Mouse (Mus musculus): ENCODE data around the gene Qrfp. TPM values are rescaled to one million over a fixed set of nuclear protein-coding genes. Genes with fewer than 3 reads are reported as not detected.

Qrfp gene
- polyA plus RNA-seq, 1 experiment, result 1.5 TPM

DNA sequence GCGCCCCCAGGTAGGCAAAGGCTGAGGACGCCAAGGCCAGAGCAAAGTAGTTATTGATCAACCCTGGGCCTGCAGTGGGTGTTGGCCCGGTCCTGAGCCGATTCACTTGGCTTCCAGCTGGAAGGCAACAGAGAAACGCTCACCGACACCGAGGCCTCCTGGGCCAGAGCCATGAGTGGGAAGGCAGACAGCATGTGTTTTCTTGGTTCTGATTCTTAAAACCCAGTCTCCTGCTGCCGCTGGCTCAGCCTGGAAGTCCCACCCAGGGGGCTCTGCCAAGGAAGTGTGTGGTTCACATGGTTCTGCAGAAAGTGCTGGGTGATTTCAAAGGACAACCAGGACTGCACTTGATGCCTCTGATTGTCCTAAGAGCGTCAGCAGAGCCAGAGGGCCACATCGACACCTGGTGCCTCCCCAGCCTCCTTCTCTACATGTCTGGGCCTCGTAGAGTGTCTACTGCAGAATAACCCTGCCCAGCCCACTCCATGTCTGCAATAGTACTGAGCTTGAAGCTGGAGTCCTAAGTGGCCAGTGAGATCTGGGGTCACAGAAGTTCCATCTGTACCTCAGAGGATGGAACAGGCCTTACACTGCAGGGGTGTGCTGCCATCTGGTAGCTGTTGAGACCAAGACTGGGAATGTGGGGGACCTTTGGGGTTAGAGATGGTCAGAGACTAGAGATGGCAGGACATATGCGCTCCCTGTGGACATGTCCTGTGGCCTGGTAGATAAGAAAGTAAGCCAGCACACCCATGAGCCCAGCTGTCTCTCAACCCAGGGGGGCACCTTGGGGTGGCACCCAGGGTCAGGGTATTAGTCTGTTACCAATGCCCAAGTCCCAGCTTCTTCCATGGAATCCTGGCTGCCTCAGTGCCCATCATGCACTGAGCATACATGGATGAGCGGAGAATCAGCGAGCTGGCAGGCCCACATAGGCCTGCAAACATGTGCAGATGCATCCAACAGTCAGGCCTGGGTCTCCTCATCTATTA lies 16.0 kb upstream of the Qrfp start:
- H3K4me2 ChIP-seq (ENCODE audit: low read depth), result no peak overlapping the region
- H3K27me3 ChIP-seq (ENCODE audit: control insufficient read depth, insufficient read depth, insufficient read length), result peaks cover 18% of the 10 kb centered on the region
- no peak overlapping the region for H3ac ChIP-seq (ENCODE audit: control insufficient read depth, insufficient read length)
- no peaks in the 10 kb centered on the region for H3K36me3 ChIP-seq (ENCODE audit: control insufficient read depth, insufficient read depth)
- no peaks in the 10 kb centered on the region for H3K79me2 ChIP-seq (ENCODE audit: control insufficient read depth, insufficient read depth)
- TF ChIP-seq MYOD1 (IDR thresholded peaks at IDR 0.05; ENCODE audit: control insufficient read depth in 1 of 3, insufficient read length in 2 of 3, low read depth in 2 of 3) (no peak), SRF (IDR thresholded peaks at IDR 0.05; ENCODE audit: control insufficient read depth, insufficient read length, low read depth) (no peak), POLR2AphosphoS2 (IDR thresholded peaks at IDR 0.05; ENCODE audit: insufficient read length, low read depth) (no peak)
- H3K4me3 ChIP-seq, result no peak overlapping the region

DNA sequence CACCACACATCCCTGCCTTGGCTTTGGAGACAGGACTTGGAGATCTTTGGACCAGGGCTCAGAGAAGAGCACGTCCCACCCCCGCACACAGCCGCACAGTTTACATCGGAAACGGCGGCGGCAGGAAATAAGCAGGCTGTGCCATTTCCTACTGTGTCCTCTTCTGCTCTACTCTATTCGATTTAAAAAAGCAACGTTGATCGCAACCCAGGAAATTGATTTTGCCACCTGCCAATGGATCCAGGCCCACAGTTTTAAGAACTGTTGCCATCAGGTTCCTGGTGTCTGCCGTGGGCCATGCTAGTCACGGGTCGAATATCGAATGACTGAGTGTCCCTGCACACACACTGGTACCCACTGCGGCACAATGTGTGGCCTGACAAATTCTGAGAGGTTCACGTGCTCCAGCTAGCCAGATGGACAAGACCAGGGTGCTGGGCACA lies 15.1 kb upstream of the Qrfp start:
- Histone ChIP-seq H3K36me3 (ENCODE audit: control insufficient read depth, insufficient read depth) (no peaks in the 10 kb centered on the region), H3K4me3 (no peak overlapping the region), H3ac (ENCODE audit: control insufficient read depth, insufficient read length) (no peak overlapping the region), H3K79me2 (ENCODE audit: control insufficient read depth, insufficient read depth) (no peaks in the 10 kb centered on the region), H3K27me3 (ENCODE audit: control insufficient read depth, insufficient read depth, insufficient read length) (peaks cover 12% of the 10 kb centered on the region), H3K4me2 (ENCODE audit: low read depth) (no peak overlapping the region)
- TF ChIP-seq USF1 (IDR thresholded peaks at IDR 0.05; ENCODE audit: low read depth), result no peak
- TF ChIP-seq SRF (IDR thresholded peaks at IDR 0.05; ENCODE audit: control insufficient read depth, insufficient read length, low read depth), result no peak
- TF ChIP-seq REST (IDR thresholded peaks at IDR 0.05; ENCODE audit: insufficient read depth, insufficient read length), result no peak
- TF ChIP-seq E2F4 (IDR thresholded peaks at IDR 0.05; ENCODE audit: insufficient read depth), result no peak
- TF ChIP-seq MYOG (IDR thresholded peaks at IDR 0.05; ENCODE audit: control insufficient read depth in 1 of 3, insufficient read depth in 1 of 3, insufficient read length in 2 of 3, low read depth in 2 of 3), result no peak
- no peak for TF ChIP-seq MYOD1 (IDR thresholded peaks at IDR 0.05; ENCODE audit: control insufficient read depth in 1 of 3, insufficient read length in 2 of 3, low read depth in 2 of 3)
- TF ChIP-seq MAX (IDR thresholded peaks at IDR 0.05; ENCODE audit: low read depth), result no peak
- TF ChIP-seq TCF12 (IDR thresholded peaks at IDR 0.05; ENCODE audit: insufficient read depth, poor library complexity, severe bottlenecking), result no peak
- TF ChIP-seq CEBPB (IDR thresholded peaks at IDR 0.05; ENCODE audit: insufficient read depth, poor library complexity, severe bottlenecking), result no peak
- TF ChIP-seq POLR2AphosphoS2 (IDR thresholded peaks at IDR 0.05; ENCODE audit: insufficient read length, low read depth), result no peak
- TF ChIP-seq TCF3 (IDR thresholded peaks at IDR 0.05; ENCODE audit: insufficient read length, low read depth), result no peak
- TF ChIP-seq POLR2A (IDR thresholded peaks at IDR 0.05; ENCODE audit: insufficient read length, low read depth), result no peak

DNA sequence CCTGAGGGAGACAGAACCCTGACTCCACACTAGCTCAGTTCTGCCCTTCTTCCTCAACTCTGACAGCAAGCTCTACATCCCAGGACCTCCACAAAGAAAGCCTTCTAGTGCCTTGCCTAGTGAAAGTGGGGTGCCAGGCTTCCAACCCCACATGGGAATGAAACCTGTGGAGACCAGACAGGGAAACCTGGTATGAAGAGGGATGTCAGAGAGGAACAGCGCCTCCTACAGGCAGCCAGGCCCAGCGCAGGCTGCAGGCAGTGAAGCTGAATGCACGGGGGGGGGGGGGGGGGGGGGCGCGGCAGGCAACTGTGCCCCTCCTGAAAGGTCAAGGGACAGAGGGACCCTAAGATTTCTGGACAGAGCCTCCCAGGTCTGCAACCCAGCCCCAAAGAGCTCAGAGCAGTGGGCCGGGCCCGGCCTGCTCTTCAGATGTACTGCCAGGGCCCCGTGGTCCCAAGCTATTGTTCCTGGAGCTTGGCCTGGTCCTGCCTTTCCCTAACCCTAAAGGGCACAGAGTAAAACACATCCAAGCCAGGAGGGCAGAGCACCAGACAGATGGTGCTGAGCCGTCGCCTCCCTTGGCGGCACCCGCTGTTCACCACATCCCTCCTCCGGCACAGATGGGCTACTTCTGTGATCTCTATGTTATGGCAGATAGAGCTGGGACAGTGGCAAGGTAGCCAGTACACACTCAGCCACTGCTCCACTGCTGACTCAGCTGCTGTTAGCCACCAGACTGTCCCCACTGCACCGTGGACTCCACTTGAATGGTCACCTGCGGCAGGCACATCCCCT lies 13.8 kb upstream of the Qrfp start:
- no peak overlapping the region for H3ac ChIP-seq (ENCODE audit: control insufficient read depth, insufficient read length)
- no peaks in the 10 kb centered on the region for H3K36me3 ChIP-seq (ENCODE audit: control insufficient read depth, insufficient read depth)
- no peak for TF ChIP-seq POLR2A (IDR thresholded peaks at IDR 0.05; ENCODE audit: insufficient read length, low read depth)
- no peak for TF ChIP-seq SRF (IDR thresholded peaks at IDR 0.05; ENCODE audit: control insufficient read depth, insufficient read length, low read depth)
- TF ChIP-seq CEBPB (IDR thresholded peaks at IDR 0.05; ENCODE audit: insufficient read depth, poor library complexity, severe bottlenecking), result no peak
- no peak for TF ChIP-seq TCF12 (IDR thresholded peaks at IDR 0.05; ENCODE audit: insufficient read depth, poor library complexity, severe bottlenecking)
- no peak for TF ChIP-seq USF1 (IDR thresholded peaks at IDR 0.05; ENCODE audit: low read depth)
- TF ChIP-seq MYOG (IDR thresholded peaks at IDR 0.05; ENCODE audit: control insufficient read depth in 1 of 3, insufficient read depth in 1 of 3, insufficient read length in 2 of 3, low read depth in 2 of 3), result no peak
- TF ChIP-seq MYOD1 (IDR thresholded peaks at IDR 0.05; ENCODE audit: control insufficient read depth in 1 of 3, insufficient read length in 2 of 3, low read depth in 2 of 3), result no peak
- TF ChIP-seq MAX (IDR thresholded peaks at IDR 0.05; ENCODE audit: low read depth), result no peak
- no peak for TF ChIP-seq POLR2AphosphoS2 (IDR thresholded peaks at IDR 0.05; ENCODE audit: insufficient read length, low read depth)
- TF ChIP-seq TCF3 (IDR thresholded peaks at IDR 0.05; ENCODE audit: insufficient read length, low read depth), result no peak
- no peak for TF ChIP-seq E2F4 (IDR thresholded peaks at IDR 0.05; ENCODE audit: insufficient read depth)
- no peaks in the 10 kb centered on the region for H3K79me2 ChIP-seq (ENCODE audit: control insufficient read depth, insufficient read depth)
- H3K4me2 ChIP-seq (ENCODE audit: low read depth), result no peak overlapping the region
- H3K27me3 ChIP-seq (ENCODE audit: control insufficient read depth, insufficient read depth, insufficient read length), result no peaks in the 10 kb centered on the region
- no peak overlapping the region for H3K4me3 ChIP-seq

DNA sequence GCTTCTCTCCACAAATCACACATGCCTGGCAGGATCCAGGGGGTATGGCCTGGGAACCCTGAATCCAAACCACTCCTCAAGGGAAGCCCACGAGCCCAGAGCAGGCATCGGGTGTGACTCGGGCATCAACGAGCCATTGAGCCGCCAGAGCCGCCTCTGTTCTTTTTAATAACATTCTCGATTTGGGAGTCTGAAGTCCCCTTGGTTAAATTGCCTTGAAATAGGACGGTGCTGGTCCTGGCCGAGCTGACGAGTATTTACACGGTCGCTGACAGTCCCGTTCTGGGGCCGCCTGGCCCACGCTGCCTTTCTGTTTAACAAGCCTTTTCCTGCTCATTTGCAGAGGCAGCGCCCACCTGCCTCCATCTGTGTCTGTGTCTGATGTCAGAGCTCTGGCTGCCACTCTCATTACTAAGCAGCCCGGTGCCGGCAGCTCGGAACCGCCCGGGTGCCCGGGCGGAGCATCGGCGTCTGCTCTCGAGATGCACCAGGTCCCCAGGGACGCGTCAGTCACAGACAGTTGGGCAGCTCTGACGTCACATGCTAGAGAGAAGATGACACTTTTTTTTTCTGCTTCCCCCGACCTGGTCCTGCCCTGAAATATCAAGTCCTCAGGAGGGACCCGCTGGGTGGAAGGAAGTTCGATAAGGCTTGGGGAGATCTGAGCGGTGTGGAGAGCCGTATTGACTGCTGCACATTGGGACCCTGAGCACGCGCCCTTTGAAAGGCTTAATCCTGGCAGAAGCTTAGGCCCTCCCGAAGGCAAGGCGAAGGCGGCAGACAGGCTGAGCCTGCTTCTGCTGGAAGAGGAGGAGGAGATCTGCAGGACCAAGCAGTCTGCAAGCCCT lies 12.4 kb upstream of the Qrfp start:
- no peak overlapping the region for H3ac ChIP-seq (ENCODE audit: control insufficient read depth, insufficient read length)
- no peaks in the 10 kb centered on the region for H3K79me2 ChIP-seq (ENCODE audit: control insufficient read depth, insufficient read depth)
- no peak overlapping the region for H3K4me3 ChIP-seq

More for the DNA sequence above, 12.4 kb upstream of the Qrfp start:
- no peaks in the 10 kb centered on the region for H3K27me3 ChIP-seq (ENCODE audit: control insufficient read depth, insufficient read depth, insufficient read length)
- H3K36me3 ChIP-seq (ENCODE audit: control insufficient read depth, insufficient read depth), result no peaks in the 10 kb centered on the region
- TF ChIP-seq POLR2AphosphoS2 (IDR thresholded peaks at IDR 0.05; ENCODE audit: insufficient read length, low read depth) (no peak), CEBPB (IDR thresholded peaks at IDR 0.05; ENCODE audit: insufficient read depth, poor library complexity, severe bottlenecking) (no peak), USF1 (IDR thresholded peaks at IDR 0.05; ENCODE audit: low read depth) (no peak), TCF12 (IDR thresholded peaks at IDR 0.05; ENCODE audit: insufficient read depth, poor library complexity, severe bottlenecking) (no peak), MAX (IDR thresholded peaks at IDR 0.05; ENCODE audit: low read depth) (no peak), MYOG (IDR thresholded peaks at IDR 0.05; ENCODE audit: control insufficient read depth in 1 of 3, insufficient read depth in 1 of 3, insufficient read length in 2 of 3, low read depth in 2 of 3) (no peak), E2F4 (IDR thresholded peaks at IDR 0.05; ENCODE audit: insufficient read depth) (no peak), MYOD1 (IDR thresholded peaks at IDR 0.05; ENCODE audit: control insufficient read depth in 1 of 3, insufficient read length in 2 of 3, low read depth in 2 of 3) (no peak), POLR2A (IDR thresholded peaks at IDR 0.05; ENCODE audit: insufficient read length, low read depth) (no peak), SRF (IDR thresholded peaks at IDR 0.05; ENCODE audit: control insufficient read depth, insufficient read length, low read depth) (no peak), REST (IDR thresholded peaks at IDR 0.05; ENCODE audit: insufficient read depth, insufficient read length) (no peak), TCF3 (IDR thresholded peaks at IDR 0.05; ENCODE audit: insufficient read length, low read depth) (no peak)
- peak overlapping the region; percentile 57 for H3K4me2 ChIP-seq (ENCODE audit: low read depth)

Measured in myocyte (in vitro differentiated cells).